In genomic region chr7:130523451-130523850, GRCm38 (mm10) we compare ENCODE assay signal across 26 mouse cellular contexts.
"Had no signal": no experiment of that assay in that cellular context is flagged by ENCODE, and none has a peak within 500 bp of the region (broad histone marks: within the 10 kb centered on the region; RNA-seq: fewer than 3 reads in every experiment).

No protein-coding gene starts in this region.

- H3K4me3 ChIP-seq: gastrocnemius, adult 2 months; heart, adult 2 months; hindbrain, embryonic 10.5 days; hindbrain, embryonic 12.5 days; intestine, embryonic 15.5 days; kidney, embryonic 15.5 days; limb, embryonic 13.5 days; limb, embryonic 15.5 days; liver, embryonic 13.5 days had no signal

- DNase-seq: gastrocnemius, adult 2 months; gastrocnemius, postnatal 10 days; gastrocnemius, postnatal 25 days; heart, adult 2 months; heart, postnatal 10 days; heart, postnatal 4 days; kidney, adult 18-20 months; kidney, adult 9 months; kidney, postnatal 14 days; kidney, postnatal 36 days; layer of hippocampus, adult 9-11 months; layer of hippocampus, postnatal 36 days; left cerebral cortex, postnatal 4 days; liver, embryonic 13.5 days had no signal

- H3K9ac ChIP-seq: hindbrain, embryonic 12.5 days; hindbrain, embryonic 14.5 days; intestine, embryonic 15.5 days; kidney, embryonic 15.5 days; limb, embryonic 13.5 days; limb, embryonic 15.5 days; liver, embryonic 13.5 days had no signal

- H3K9me3 ChIP-seq: hindbrain, embryonic 10.5 days; hindbrain, embryonic 12.5 days; intestine, embryonic 15.5 days; kidney, embryonic 15.5 days; limb, embryonic 13.5 days; limb, embryonic 15.5 days; liver, embryonic 13.5 days had no signal

- ATAC-seq: hindbrain, embryonic 16.5 days; inflammation-experienced regulatory T-cells, adult 6 months; intestine, embryonic 15.5 days; intestine, postnatal 0 days had no signal

- H3K27me3 ChIP-seq: hindbrain, embryonic 12.5 days; intestine, embryonic 15.5 days; kidney, embryonic 15.5 days; limb, embryonic 13.5 days; limb, embryonic 15.5 days; liver, embryonic 13.5 days had no signal

- H3K4me2 ChIP-seq: heart, embryonic 11.5 days; hindbrain, embryonic 12.5 days; hindbrain, embryonic 14.5 days; intestine, embryonic 15.5 days; kidney, embryonic 15.5 days; limb, embryonic 13.5 days; limb, embryonic 15.5 days; liver, embryonic 13.5 days had no signal

- H3K27ac ChIP-seq: gastrocnemius, adult 2 months; heart, adult 2 months; hindbrain, embryonic 10.5 days; hindbrain, embryonic 12.5 days; hindbrain, embryonic 14.5 days; intestine, embryonic 15.5 days; kidney, embryonic 15.5 days; kidney, postnatal 0 days; limb, embryonic 13.5 days; limb, embryonic 15.5 days; liver, embryonic 13.5 days had no signal

- H3K36me3 ChIP-seq: hindbrain, embryonic 12.5 days; intestine, embryonic 15.5 days; limb, embryonic 13.5 days; limb, embryonic 15.5 days; liver, embryonic 13.5 days had no signal
